Mouse (Mus musculus) MEL (cell line): ENCODE results near the gene Dis3l2. TPM values are rescaled to one million over a fixed set of nuclear protein-coding genes. Genes with fewer than 3 reads are reported as not detected.

Experiments used
- DNase-seq: peaks from one replicate; pipeline ENCODE4 v3.0.0; 2011; ENCODE audit warnings: low read depth, low spot score
- H3K27ac ChIP-seq: 2 replicates; pipeline ENCODE4 v1.5.1; 2012; ENCODE audit warnings: low read depth, mild to moderate bottlenecking, control low read depth, low read length, moderate library complexity; ENCODE audit not compliant: control insufficient read depth
- H3K27me3 ChIP-seq, 2 experiments: fragments of 150-350 bp in 1 of 2; sonication (generic) in 1 of 2; 2 replicates each; pipeline ENCODE4 v1.6.1; 2012; ENCODE audit warnings: low read length in 2 of 2, mild to moderate bottlenecking in 2 of 2, improper control_type of control experiment in 1 of 2, moderate library complexity in 1 of 2; ENCODE audit not compliant: insufficient read depth in 2 of 2, control insufficient read depth in 1 of 2
- H3K36me3 ChIP-seq, 2 experiments: 2 replicates each; pipeline ENCODE4 v1.6.1; 2012 to 2014; ENCODE audit warnings: low read length in 2 of 2, improper control_type of control experiment in 1 of 2, inconsistent platforms in 1 of 2, mild to moderate bottlenecking in 1 of 2; ENCODE audit not compliant: insufficient read depth in 2 of 2, control insufficient read depth in 1 of 2
- H3K4me1 ChIP-seq, 2 experiments: fragments of 150-350 bp in 1 of 2; sonication (generic) in 1 of 2; 2 replicates each; pipeline ENCODE4 v1.6.1; 2012; ENCODE audit warnings: low read length in 2 of 2, improper control_type of control experiment in 1 of 2, mild to moderate bottlenecking in 1 of 2; ENCODE audit not compliant: insufficient read depth in 2 of 2, control insufficient read depth in 1 of 2
- H3K4me3 ChIP-seq, 2 experiments: fragments of 150-350 bp in 1 of 2; sonication (generic) in 1 of 2; 2 replicates each; pipeline ENCODE4 v1.5.1; 2012; ENCODE audit warnings: low read depth in 2 of 2, low read length in 2 of 2, mild to moderate bottlenecking in 2 of 2, moderate library complexity in 2 of 2, control low read depth in 1 of 2, improper control_type of control experiment in 1 of 2; ENCODE audit not compliant: control insufficient read depth in 1 of 2, insufficient read depth in 1 of 2
- H3K79me2 ChIP-seq: 2 replicates; pipeline ENCODE4 v1.6.1; 2012; ENCODE audit warnings: mild to moderate bottlenecking, low read length, moderate library complexity; ENCODE audit not compliant: control insufficient read depth, poor library complexity, insufficient read depth
- H3K9ac ChIP-seq: 2 replicates; pipeline ENCODE4 v1.6.1; 2012; ENCODE audit warnings: low read depth, mild to moderate bottlenecking, control low read depth, low read length, moderate library complexity; ENCODE audit not compliant: control insufficient read depth, poor library complexity, severe bottlenecking
- H3K9me3 ChIP-seq: fragments of 150-350 bp; sonication (generic); replicated peaks from 2 replicates; pipeline ENCODE4 v1.6.1; 2012; ENCODE audit warnings: mild to moderate bottlenecking, low read length, improper control_type of control experiment, moderate library complexity; ENCODE audit not compliant: insufficient read depth
- BHLHE40 ChIP-seq: IDR thresholded peaks from 2 replicates; pipeline ENCODE4 v1.6.1; 2012; ENCODE audit warnings: low read depth, mild to moderate bottlenecking, inconsistent platforms, low read length, improper control_type of control experiment, borderline replicate concordance
- CHD1 ChIP-seq: IDR thresholded peaks from 2 replicates; pipeline ENCODE4 v1.6.1; 2012; ENCODE audit warnings: low read depth, mild to moderate bottlenecking, inconsistent platforms, low read length, improper control_type of control experiment
- CHD2 ChIP-seq: IDR thresholded peaks from 2 replicates; pipeline ENCODE4 v1.6.1; 2011; ENCODE audit warnings: low read length, improper control_type of control experiment
- ELF1 ChIP-seq: IDR thresholded peaks from 2 replicates; pipeline ENCODE4 v1.6.1; 2014; ENCODE audit warnings: low read depth, mild to moderate bottlenecking, inconsistent platforms, low read length, improper control_type of control experiment, moderate library complexity
- GATA1 ChIP-seq: IDR thresholded peaks from 2 replicates; pipeline ENCODE4 v1.6.1; 2011; ENCODE audit warnings: low read depth, low read length, improper control_type of control experiment
- KAT2A ChIP-seq: conservative IDR thresholded peaks from 2 replicates; pipeline ENCODE4 v1.6.1; 2012; ENCODE audit warnings: low read depth, low read length, improper control_type of control experiment, inconsistent platforms
- MAX ChIP-seq: IDR thresholded peaks from 2 replicates; pipeline ENCODE4 v1.6.1; 2011; ENCODE audit warnings: low read length, improper control_type of control experiment
- MYB ChIP-seq: IDR thresholded peaks from 2 replicates; pipeline ENCODE4 v1.6.1; 2011; ENCODE audit warnings: mild to moderate bottlenecking, low read depth, low read length, improper control_type of control experiment
- NRF1 ChIP-seq: IDR thresholded peaks from 2 replicates; pipeline ENCODE4 v1.6.1; 2014; ENCODE audit warnings: low read depth, mild to moderate bottlenecking, inconsistent platforms, low read length, improper control_type of control experiment, moderate library complexity; ENCODE audit not compliant: poor library complexity, insufficient read depth, severe bottlenecking
- POLR2A ChIP-seq, 2 experiments: IDR thresholded peaks; 2 replicates each; pipeline ENCODE4 v1.6.1; 2011 to 2012; ENCODE audit warnings: low read length in 2 of 2, mild to moderate bottlenecking in 2 of 2, control low read depth in 1 of 2, improper control_type of control experiment in 1 of 2, low read depth in 1 of 2, moderate library complexity in 1 of 2; ENCODE audit not compliant: control insufficient read depth in 1 of 2, insufficient read depth in 1 of 2, poor library complexity in 1 of 2
- RCOR1 ChIP-seq: IDR thresholded peaks from 2 replicates; pipeline ENCODE4 v1.6.1; 2012; ENCODE audit warnings: low read depth, mild to moderate bottlenecking, inconsistent platforms, low read length, improper control_type of control experiment
- SIN3A ChIP-seq: IDR thresholded peaks from 2 replicates; pipeline ENCODE4 v1.6.1; 2012; ENCODE audit warnings: low read length, improper control_type of control experiment, inconsistent platforms
- SMC3 ChIP-seq: IDR thresholded peaks from 2 replicates; pipeline ENCODE4 v1.6.1; 2011; ENCODE audit warnings: low read depth, low read length, improper control_type of control experiment
- TAL1 ChIP-seq: IDR thresholded peaks from 2 replicates; pipeline ENCODE4 v1.6.1; 2012; ENCODE audit warnings: mild to moderate bottlenecking, inconsistent platforms, low read length, moderate library complexity, mixed read lengths
- TCF12 ChIP-seq: IDR thresholded peaks from 2 replicates; pipeline ENCODE4 v1.6.1; 2014; ENCODE audit warnings: low read depth, mild to moderate bottlenecking, inconsistent platforms, low read length, improper control_type of control experiment, moderate library complexity
- UBTF ChIP-seq: IDR thresholded peaks from 2 replicates; pipeline ENCODE4 v1.6.1; 2012; ENCODE audit warnings: low read depth, mild to moderate bottlenecking, inconsistent platforms, low read length, improper control_type of control experiment, moderate library complexity, borderline replicate concordance; ENCODE audit not compliant: insufficient read depth
- USF2 ChIP-seq, 2 experiments: IDR thresholded peaks; 2 replicates each; pipeline ENCODE4 v1.6.1; 2011 to 2012; ENCODE audit warnings: improper control_type of control experiment in 2 of 2, low read length in 2 of 2, borderline replicate concordance in 1 of 2, inconsistent platforms in 1 of 2, low read depth in 1 of 2, mild to moderate bottlenecking in 1 of 2; ENCODE audit not compliant: insufficient read depth in 1 of 2
- polyA plus RNA-seq, 2 experiments: library from polyadenylated mRNA; stranded (reverse) in 1 of 2; unstranded in 1 of 2; fragments of >175 nt in 1 of 2; fragments of >200 nt in 1 of 2; gene quantifications; 2 replicates each; pipeline versions ENCODE4 v1.2.1 to v1.2.4; 2012; ENCODE audit warnings: low replicate concordance in 2 of 2, low read depth in 1 of 2; ENCODE audit not compliant: insufficient read length in 2 of 2, insufficient read depth in 1 of 2, missing spikeins in 1 of 2
- total RNA-seq: library from RNA; depleted of rRNA; stranded (reverse); fragments of 300-350 nt; gene quantifications from 2 replicates; pipeline ENCODE4 v1.2.3, GENCODE M21; 2012

Gene Dis3l2
- total and polyA plus RNA-seq, 3 experiments, result 16.9 to 17.3 TPM; not detected in 1

GRCm38 (mm10) chr1:86713054-86713453 lies 9.4 kb downstream of the Dis3l2 start:
- no peaks in the 10 kb centered on the region for H3K27me3 ChIP-seq
- TF ChIP-seq MYB, result no peak
- TF ChIP-seq ELF1, result no peak
- no peak for TF ChIP-seq POLR2A (IDR thresholded peaks at IDR 0.05; ENCODE audit: control insufficient read depth in 1 of 2, insufficient read depth in 1 of 2, low read depth in 1 of 2, low read length in 2 of 2, poor library complexity in 1 of 2)
- TF ChIP-seq MAX, result no peak
- TF ChIP-seq NRF1, result no peak
- TF ChIP-seq RCOR1, result no peak
- no peak for TF ChIP-seq UBTF
- no peak for TF ChIP-seq BHLHE40
- TF ChIP-seq SMC3, result no peak
- TF ChIP-seq TCF12, result no peak
- no peak for TF ChIP-seq CHD2
- no peak for TF ChIP-seq SIN3A
- no peak for TF ChIP-seq CHD1
- TF ChIP-seq TAL1, result no peak
- TF ChIP-seq KAT2A, result no peak
- no peak for TF ChIP-seq USF2 (IDR thresholded peaks at IDR 0.05; ENCODE audit: borderline replicate concordance in 1 of 2, insufficient read depth in 1 of 2, low read depth in 1 of 2, low read length in 2 of 2)
- H3K79me2 ChIP-seq, result peaks cover 6% of the 10 kb centered on the region
- H3K4me3 ChIP-seq, result no peak overlapping the region
- DNase-seq, result no peak
- H3K4me1 ChIP-seq, result peaks cover 7 to 18% of the 10 kb centered on the region in 2 experiments
- peaks cover 0 to 20% of the 10 kb centered on the region in 2 experiments; a peak in 2 of 4 replicates for H3K36me3 ChIP-seq
- no peak overlapping the region for H3K9ac ChIP-seq
- H3K27ac ChIP-seq, result no peak overlapping the region
- no peaks in the 10 kb centered on the region for H3K9me3 ChIP-seq

DNA sequence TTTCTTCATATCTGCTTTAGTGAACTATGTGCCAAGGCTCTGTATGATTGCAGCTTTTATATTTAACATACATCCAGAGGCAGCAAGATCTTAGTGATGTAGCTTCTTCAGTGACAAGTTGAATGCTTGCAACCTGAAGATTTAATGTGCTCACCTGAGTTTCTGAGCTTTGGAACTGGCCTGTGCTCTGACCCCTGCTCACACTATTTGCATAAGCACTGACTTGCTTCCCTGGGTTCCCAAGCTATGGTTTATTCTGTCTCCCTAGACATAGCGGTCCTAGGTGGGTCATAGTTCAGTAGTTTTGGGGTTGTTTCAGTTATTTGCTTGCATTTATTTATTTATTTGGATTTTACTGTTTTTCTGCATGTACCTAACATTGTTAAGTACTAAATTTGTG lies 14.6 kb downstream of the Dis3l2 start:
- Histone ChIP-seq H3K4me3 (no peak overlapping the region), H3K4me1 (peaks cover 3 to 5% of the 10 kb centered on the region in 2 experiments; a peak in 1 of 4 replicates), H3K36me3 (peaks cover 0 to 10% of the 10 kb centered on the region in 2 experiments; a peak in 3 of 4 replicates)
- no peak for DNase-seq
- TF ChIP-seq UBTF (no peak), TCF12 (0 out of 2 replicates have a peak, but pooled peaks have one; percentile 17), GATA1 (peak; percentile 67), RCOR1 (no peak)
- TF ChIP-seq, all 39 proteins: peak for 2
- peaks cover 1% of the 10 kb centered on the region; the same call in 1 of the 2 replicates for H3K79me2 ChIP-seq
- no peaks in the 10 kb centered on the region for H3K9me3 ChIP-seq
- no peak overlapping the region for H3K27ac ChIP-seq
- no peak overlapping the region for H3K9ac ChIP-seq
- H3K27me3 ChIP-seq, result no peaks in the 10 kb centered on the region
